Mouse (Mus musculus): ENCODE measurements around the gene Tmtc2. TPM values are rescaled to one million over a fixed set of nuclear protein-coding genes. Genes with fewer than 3 reads are reported as not detected.

Gene Tmtc2
- polyA plus RNA-seq, 1 experiment from 2014 or later, result 7.0 TPM

- no peaks in the 10 kb centered on the region for H3K9me3 ChIP-seq (replicated peaks)
- H3K27me3 ChIP-seq (replicated peaks), result no peaks in the 10 kb centered on the region
- H3K36me3 ChIP-seq, result no peaks in the 10 kb centered on the region
- no peak overlapping the region for H3K9ac ChIP-seq
- no peak for ATAC-seq (ENCODE audit: insufficient number of reproducible peaks, low FRiP score)
- WGBS, result 47% methylated on average over 5 of the region's 5 CpGs
- H3K4me2 ChIP-seq, result no peak overlapping the region
- peaks cover 3% of the 10 kb centered on the region; the same call in 1 of the 2 replicates for H3K4me1 ChIP-seq (replicated peaks)
- no peak overlapping the region for H3K4me3 ChIP-seq
- H3K27ac ChIP-seq (ENCODE audit: poor library complexity, severe bottlenecking), result no peak overlapping the region
These were observed 346.6 kb downstream of the Tmtc2 start for GRCm38 (mm10) chr10:105227631-105228030.

DNA sequence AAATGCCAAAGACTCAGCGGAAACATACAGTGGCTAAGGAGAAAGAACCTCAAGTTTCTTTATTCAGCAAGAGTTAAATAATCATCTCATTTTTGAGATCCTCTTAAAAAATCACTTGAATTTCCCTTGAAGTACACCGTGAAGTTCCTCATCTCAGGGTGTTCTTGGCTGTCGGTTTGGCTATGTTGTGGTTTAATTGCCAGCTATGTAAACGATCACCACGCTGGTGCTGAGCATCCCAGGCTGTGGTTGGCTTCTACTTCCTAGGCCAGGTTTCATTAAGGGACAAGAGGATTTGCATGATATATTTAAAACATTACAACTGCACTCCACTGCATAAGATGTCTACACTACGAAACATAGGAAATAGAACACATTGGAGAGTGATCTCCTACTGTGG is 348.5 kb downstream of the Tmtc2 start:
- 85% methylated on average over 6 of the region's 6 CpGs for WGBS
- no peak overlapping the region for H3K4me3 ChIP-seq

GRCm38 (mm10) chr10:105222904-105223303 is 351.3 kb downstream of the Tmtc2 start:
- Histone ChIP-seq H3K4me2 (no peak overlapping the region), H3K9ac (no peak overlapping the region), H3K4me1 (replicated peaks) (peaks cover 3% of the 10 kb centered on the region; the same call in 1 of the 2 replicates), H3K27ac (ENCODE audit: poor library complexity, severe bottlenecking) (no peak overlapping the region), H3K4me3 (no peak overlapping the region), H3K36me3 (no peaks in the 10 kb centered on the region), H3K27me3 (replicated peaks) (no peaks in the 10 kb centered on the region), H3K9me3 (replicated peaks) (no peaks in the 10 kb centered on the region)
- no peak for ATAC-seq (ENCODE audit: insufficient number of reproducible peaks, low FRiP score)
- 42% methylated on average over 5 of the region's 5 CpGs for whole genome bisulfite sequencing

More for the DNA sequence above, 348.5 kb downstream of the Tmtc2 start:
- no peak for ATAC-seq (ENCODE audit: insufficient number of reproducible peaks, low FRiP score)
- no peaks in the 10 kb centered on the region for H3K27me3 ChIP-seq (replicated peaks)
- no peaks in the 10 kb centered on the region for H3K36me3 ChIP-seq
- no peaks in the 10 kb centered on the region for H3K9me3 ChIP-seq (replicated peaks)
- H3K9ac ChIP-seq, result no peak overlapping the region
- no peak overlapping the region for H3K27ac ChIP-seq (ENCODE audit: poor library complexity, severe bottlenecking)
- peaks cover 3% of the 10 kb centered on the region; the same call in 1 of the 2 replicates for H3K4me1 ChIP-seq (replicated peaks)
- no peak overlapping the region for H3K4me2 ChIP-seq

GRCm38 (mm10) chr10:105201491-105201890 is 372.8 kb downstream of the Tmtc2 start:
- no peaks in the 10 kb centered on the region for H3K27me3 ChIP-seq (replicated peaks)
- H3K36me3 ChIP-seq, result no peaks in the 10 kb centered on the region
- no peaks in the 10 kb centered on the region for H3K9me3 ChIP-seq (replicated peaks)
- H3K9ac ChIP-seq, result no peak overlapping the region
- H3K27ac ChIP-seq (ENCODE audit: poor library complexity, severe bottlenecking), result no peak overlapping the region
- no peak overlapping the region for H3K4me2 ChIP-seq
- H3K4me1 ChIP-seq (replicated peaks), result no peaks in the 10 kb centered on the region
- H3K4me3 ChIP-seq, result no peak overlapping the region
- WGBS, result 81% methylated on average over 10 of the region's 10 CpGs
- ATAC-seq (ENCODE audit: insufficient number of reproducible peaks, low FRiP score), result no peak

- no peak for ATAC-seq (ENCODE audit: insufficient number of reproducible peaks, low FRiP score)
- Histone ChIP-seq H3K27me3 (replicated peaks) (no peaks in the 10 kb centered on the region), H3K4me2 (no peak overlapping the region), H3K9me3 (replicated peaks) (no peaks in the 10 kb centered on the region), H3K9ac (no peak overlapping the region), H3K4me1 (replicated peaks) (no peaks in the 10 kb centered on the region), H3K36me3 (no peaks in the 10 kb centered on the region), H3K4me3 (no peak overlapping the region), H3K27ac (ENCODE audit: poor library complexity, severe bottlenecking) (no peak overlapping the region)
- 85% methylated on average over 2 of the region's 2 CpGs for WGBS
These were observed 373.6 kb downstream of the Tmtc2 start for GRCm38 (mm10) chr10:105200678-105201077.

- Histone ChIP-seq H3K27me3 (replicated peaks) (no peaks in the 10 kb centered on the region), H3K27ac (ENCODE audit: poor library complexity, severe bottlenecking) (no peak overlapping the region), H3K36me3 (no peaks in the 10 kb centered on the region), H3K9ac (no peak overlapping the region), H3K4me3 (no peak overlapping the region), H3K9me3 (replicated peaks) (no peaks in the 10 kb centered on the region), H3K4me2 (no peak overlapping the region), H3K4me1 (replicated peaks) (no peaks in the 10 kb centered on the region)
- 72% methylated on average over 4 of the region's 4 CpGs for whole genome bisulfite sequencing
- ATAC-seq (ENCODE audit: insufficient number of reproducible peaks, low FRiP score), result no peak
These were observed 374.2 kb downstream of the Tmtc2 start for GRCm38 (mm10) chr10:105200092-105200491.

GRCm38 (mm10) chr10:105199515-105199914 is 374.7 kb downstream of the Tmtc2 start:
- ATAC-seq (ENCODE audit: insufficient number of reproducible peaks, low FRiP score), result no peak
- H3K9me3 ChIP-seq (replicated peaks), result no peaks in the 10 kb centered on the region
- H3K4me3 ChIP-seq, result no peak overlapping the region
- H3K4me1 ChIP-seq (replicated peaks), result no peaks in the 10 kb centered on the region
- no peak overlapping the region for H3K27ac ChIP-seq (ENCODE audit: poor library complexity, severe bottlenecking)
- H3K36me3 ChIP-seq, result no peaks in the 10 kb centered on the region
- H3K4me2 ChIP-seq, result no peak overlapping the region
- no peaks in the 10 kb centered on the region for H3K27me3 ChIP-seq (replicated peaks)
- 85% methylated on average over 5 of the region's 5 CpGs for WGBS
- H3K9ac ChIP-seq, result no peak overlapping the region

GRCm38 (mm10) chr10:105195377-105195776 is 378.9 kb downstream of the Tmtc2 start:
- 92% methylated on average over 2 of the region's 2 CpGs for WGBS
- H3K27me3 ChIP-seq (replicated peaks), result no peaks in the 10 kb centered on the region
- H3K36me3 ChIP-seq, result no peaks in the 10 kb centered on the region
- no peaks in the 10 kb centered on the region for H3K4me1 ChIP-seq (replicated peaks)
- H3K4me3 ChIP-seq, result no peak overlapping the region
- no peak overlapping the region for H3K4me2 ChIP-seq
- H3K9ac ChIP-seq, result no peak overlapping the region
- no peak for ATAC-seq (ENCODE audit: insufficient number of reproducible peaks, low FRiP score)
- H3K9me3 ChIP-seq (replicated peaks), result no peaks in the 10 kb centered on the region
- H3K27ac ChIP-seq (ENCODE audit: poor library complexity, severe bottlenecking), result no peak overlapping the region

- no peak overlapping the region for H3K4me3 ChIP-seq
- no peak for ATAC-seq (ENCODE audit: insufficient number of reproducible peaks, low FRiP score)
- peaks cover 9% of the 10 kb centered on the region for H3K4me1 ChIP-seq (replicated peaks)
- no peak overlapping the region for H3K27ac ChIP-seq (ENCODE audit: poor library complexity, severe bottlenecking)
- H3K4me2 ChIP-seq, result no peak overlapping the region
- no peaks in the 10 kb centered on the region for H3K27me3 ChIP-seq (replicated peaks)
- WGBS, result 82% methylated on average over 4 of the region's 4 CpGs
- no peaks in the 10 kb centered on the region for H3K36me3 ChIP-seq
- no peak overlapping the region for H3K9ac ChIP-seq
- H3K9me3 ChIP-seq (replicated peaks), result no peaks in the 10 kb centered on the region
These were observed 380.3 kb downstream of the Tmtc2 start for GRCm38 (mm10) chr10:105193756-105194460.

DNA sequence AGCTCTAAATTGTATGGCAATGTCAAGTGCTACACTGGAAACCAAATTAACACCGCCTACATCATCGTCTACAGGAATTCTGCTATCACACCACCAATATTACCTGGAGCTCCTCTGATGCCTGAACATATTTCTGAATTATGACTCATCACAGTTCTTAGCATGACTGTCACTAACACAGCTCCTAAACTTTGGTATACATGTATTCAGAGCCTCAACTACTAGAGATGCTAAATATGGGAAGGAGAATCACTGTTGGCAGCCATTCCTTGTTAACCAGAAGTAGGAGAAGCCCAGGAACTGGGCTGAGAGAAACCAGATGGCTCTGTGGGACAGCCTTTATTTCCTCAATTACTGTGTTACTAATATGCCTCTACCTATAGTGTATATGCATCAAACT is 382.2 kb downstream of the Tmtc2 start:
- H3K4me2 ChIP-seq, result no peak overlapping the region
- no peak for ATAC-seq (ENCODE audit: insufficient number of reproducible peaks, low FRiP score)
- H3K27me3 ChIP-seq (replicated peaks), result no peaks in the 10 kb centered on the region

GRCm38 (mm10) chr10:105189746-105190145 is 384.5 kb downstream of the Tmtc2 start:
- Histone ChIP-seq H3K4me3 (no peak overlapping the region), H3K9ac (no peak overlapping the region), H3K27me3 (replicated peaks) (no peaks in the 10 kb centered on the region), H3K4me2 (no peak overlapping the region), H3K36me3 (no peaks in the 10 kb centered on the region), H3K9me3 (replicated peaks) (no peaks in the 10 kb centered on the region), H3K27ac (ENCODE audit: poor library complexity, severe bottlenecking) (no peak overlapping the region), H3K4me1 (replicated peaks) (peaks cover 9% of the 10 kb centered on the region)
- WGBS, result 48% methylated on average over 4 of the region's 4 CpGs
- ATAC-seq (ENCODE audit: insufficient number of reproducible peaks, low FRiP score), result no peak

More for the DNA sequence above, 382.2 kb downstream of the Tmtc2 start:
- no peak overlapping the region for H3K27ac ChIP-seq (ENCODE audit: poor library complexity, severe bottlenecking)
- WGBS, result 87% methylated on average over 2 of the region's 2 CpGs
- H3K4me3 ChIP-seq, result no peak overlapping the region
- no peak overlapping the region for H3K9ac ChIP-seq
- no peaks in the 10 kb centered on the region for H3K36me3 ChIP-seq
- H3K4me1 ChIP-seq (replicated peaks), result peaks cover 9% of the 10 kb centered on the region
- H3K9me3 ChIP-seq (replicated peaks), result no peaks in the 10 kb centered on the region

GRCm38 (mm10) chr10:105186636-105187035 is 387.6 kb downstream of the Tmtc2 start:
- ATAC-seq (ENCODE audit: insufficient number of reproducible peaks, low FRiP score), result no peak
- WGBS, result 68% methylated on average over 5 of the region's 5 CpGs

More at GRCm38 (mm10) chr10:105186636-105187035, 387.6 kb downstream of the Tmtc2 start:
- no peak overlapping the region for H3K9ac ChIP-seq
- no peaks in the 10 kb centered on the region for H3K9me3 ChIP-seq (replicated peaks)
- peaks cover 9% of the 10 kb centered on the region for H3K4me1 ChIP-seq (replicated peaks)
- no peak overlapping the region for H3K4me2 ChIP-seq
- H3K36me3 ChIP-seq, result no peaks in the 10 kb centered on the region
- H3K27ac ChIP-seq (ENCODE audit: poor library complexity, severe bottlenecking), result no peak overlapping the region
- H3K27me3 ChIP-seq (replicated peaks), result no peaks in the 10 kb centered on the region
- H3K4me3 ChIP-seq, result no peak overlapping the region

Measured in heart, embryonic 12.5 days (tissue).